Mouse (Mus musculus): Measurements from ENCODE around the gene Gm20696.

DNA sequence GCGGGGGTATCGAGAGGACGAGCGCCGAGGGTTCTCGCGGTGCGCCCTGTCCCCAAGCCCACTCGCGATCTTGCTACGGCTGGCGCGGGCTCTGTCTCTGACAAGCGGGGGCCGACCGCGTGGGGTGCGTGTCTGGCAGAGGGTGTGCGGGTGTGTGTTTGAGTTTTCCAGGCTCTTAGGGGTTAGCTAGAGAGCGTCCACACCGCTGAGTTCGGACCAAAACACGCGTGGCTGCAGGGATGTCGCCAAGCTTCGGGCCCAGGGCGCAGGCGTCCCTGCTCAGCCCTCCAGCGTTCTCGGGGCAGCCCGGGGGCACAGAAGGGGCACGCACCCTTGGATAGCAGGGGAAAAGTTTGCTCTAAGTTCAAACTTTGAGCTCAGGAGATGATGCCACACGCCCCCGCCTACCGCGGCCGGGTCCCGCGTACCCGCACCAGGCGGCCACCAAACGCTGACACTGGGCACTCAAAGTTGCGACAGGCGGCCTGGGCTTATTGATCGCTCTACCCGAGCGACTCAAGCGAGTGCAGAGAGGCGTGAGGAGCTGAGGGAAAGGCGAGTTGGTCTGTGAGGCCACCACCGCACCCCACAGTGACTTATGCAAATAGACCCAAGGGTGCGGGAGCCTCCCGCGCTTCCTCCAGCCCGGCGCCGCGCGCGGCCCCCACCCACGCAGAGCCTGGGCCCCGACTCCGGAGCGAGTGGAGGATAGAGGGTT, 144.8 kb downstream of the Gm20696 start:
- TF ChIP-seq TAL1 (IDR thresholded peaks at IDR 0.05; ENCODE audit: low read length) (no peak), GATA1 (IDR thresholded peaks at IDR 0.05; ENCODE audit: low read length) (no peak)
